Mouse (Mus musculus) forebrain, embryonic 10.5 days (tissue): ENCODE data around the gene Shpk. TPM values are rescaled to one million over a fixed set of nuclear protein-coding genes. Genes with fewer than 3 reads are reported as not detected.

Source experiments
- DNase-seq: peaks from one replicate; pipeline ENCODE4 v3.0.0-alpha.2; 2017; ENCODE audit warnings: low spot score; ENCODE audit errors: extremely low spot score
- H3K27ac ChIP-seq: fragments of 300-500 bp; sonication (generic); 2 replicates; pipeline ENCODE4 v1.5.1; 2016; ENCODE audit warnings: mild to moderate bottlenecking
- H3K27me3 ChIP-seq: fragments of 300-500 bp; sonication (generic); 2 replicates; pipeline ENCODE4 v1.6.1; 2016; ENCODE audit warnings: mild to moderate bottlenecking; ENCODE audit not compliant: poor library complexity, severe bottlenecking
- H3K36me3 ChIP-seq: fragments of 300-500 bp; sonication (generic); replicated peaks from 2 replicates; pipeline ENCODE4 v1.6.1; 2016; ENCODE audit warnings: mild to moderate bottlenecking, moderate library complexity
- H3K4me1 ChIP-seq: fragments of 300-500 bp; sonication (generic); 2 replicates; pipeline ENCODE4 v1.6.1; 2016
- H3K4me3 ChIP-seq: fragments of 300-500 bp; sonication (generic); 2 replicates; pipeline ENCODE4 v1.5.1; 2016; ENCODE audit warnings: mild to moderate bottlenecking, moderate library complexity
- H3K9me3 ChIP-seq: fragments of 300-500 bp; sonication (generic); 2 replicates; pipeline ENCODE4 v1.6.1; 2016; ENCODE audit warnings: mild to moderate bottlenecking, moderate library complexity
- WGBS: fragments of 180-500 bp; shearing (Covaris S2); methylation state at CpG from one replicate; pipeline ENCODE4 v1.1.7; 2016; 5-methylcytosine and 5-hydroxymethylcytosine counted together
- polyA plus RNA-seq: library from polyadenylated mRNA; unstranded; fragments of >200 nt; fragmentation: Nextera tagmentation; extraction: Ambion mirVana; gene quantifications from 2 replicates; pipeline ENCODE4 v1.2.1, GENCODE M21; 2016

The Shpk gene
- polyA plus RNA-seq, 1 experiment from 2014 or later, result 0.69 TPM

GRCm38 (mm10) chr11:73235990-73236701 lies 36.9 kb downstream of the Shpk start:
- no peak overlapping the region for H3K4me3 ChIP-seq
- 56% methylated on average over 5 of the region's 5 CpGs for WGBS
- no peaks in the 10 kb centered on the region for H3K4me1 ChIP-seq
- no peaks in the 10 kb centered on the region for H3K9me3 ChIP-seq
- no peak overlapping the region for H3K27ac ChIP-seq
- no peaks in the 10 kb centered on the region for H3K36me3 ChIP-seq
- no peaks in the 10 kb centered on the region for H3K27me3 ChIP-seq
- no peak for DNase-seq

- Histone ChIP-seq H3K4me3 (no peak overlapping the region), H3K36me3 (no peaks in the 10 kb centered on the region), H3K27ac (no peak overlapping the region), H3K27me3 (no peaks in the 10 kb centered on the region), H3K4me1 (no peaks in the 10 kb centered on the region), H3K9me3 (no peaks in the 10 kb centered on the region)
- no peak for DNase-seq
- 89% methylated on average over 3 of the region's 3 CpGs for WGBS
These were observed 37.5 kb downstream of the Shpk start for GRCm38 (mm10) chr11:73236731-73237130.

- no peaks in the 10 kb centered on the region for H3K27me3 ChIP-seq
- H3K9me3 ChIP-seq, result no peaks in the 10 kb centered on the region
- H3K4me3 ChIP-seq, result no peak overlapping the region
- DNase-seq, result no peak
- no peaks in the 10 kb centered on the region for H3K36me3 ChIP-seq
- no peak overlapping the region for H3K27ac ChIP-seq
- 90% methylated on average over 6 of the region's 6 CpGs for WGBS
- no peaks in the 10 kb centered on the region for H3K4me1 ChIP-seq
These were observed 42.9 kb downstream of the Shpk start for GRCm38 (mm10) chr11:73242199-73242598.

- no peak for DNase-seq
- no peaks in the 10 kb centered on the region for H3K27me3 ChIP-seq
- WGBS, result 91% methylated on average over 4 of the region's 4 CpGs
- H3K27ac ChIP-seq, result no peak overlapping the region
- no peaks in the 10 kb centered on the region for H3K36me3 ChIP-seq
- no peaks in the 10 kb centered on the region for H3K4me1 ChIP-seq
- H3K4me3 ChIP-seq, result no peak overlapping the region
- H3K9me3 ChIP-seq, result no peaks in the 10 kb centered on the region
These were observed 43.5 kb downstream of the Shpk start for GRCm38 (mm10) chr11:73242777-73243176.

GRCm38 (mm10) chr11:73257362-73257945 lies 58.2 kb downstream of the Shpk start:
- H3K36me3 ChIP-seq, result no peaks in the 10 kb centered on the region
- no peaks in the 10 kb centered on the region for H3K4me1 ChIP-seq
- H3K27ac ChIP-seq, result no peak overlapping the region
- H3K27me3 ChIP-seq, result no peaks in the 10 kb centered on the region
- no peaks in the 10 kb centered on the region for H3K9me3 ChIP-seq
- DNase-seq, result no peak
- no peak overlapping the region for H3K4me3 ChIP-seq
- 78% methylated on average over 4 of the region's 4 CpGs for WGBS

DNA sequence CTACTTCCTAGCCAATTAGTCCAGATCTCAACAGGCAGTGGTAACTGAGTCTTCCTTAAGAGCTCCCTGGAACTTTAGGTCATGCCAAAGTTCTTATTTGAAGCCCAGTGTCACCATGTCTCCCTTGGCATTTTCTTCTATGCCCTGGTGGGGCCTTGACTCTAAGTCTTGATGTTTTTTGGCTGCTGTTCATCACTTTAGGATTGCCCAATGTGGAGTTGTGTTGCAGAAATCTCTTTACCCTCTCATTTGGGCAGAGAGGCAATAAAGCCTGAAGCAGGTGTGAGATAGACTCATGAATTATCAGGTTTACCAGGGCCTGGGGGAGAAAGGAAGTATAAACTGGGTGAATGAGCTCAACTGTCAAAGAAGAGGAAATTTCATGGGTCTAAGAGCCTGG lies 59.4 kb downstream of the Shpk start:
- H3K4me1 ChIP-seq, result no peaks in the 10 kb centered on the region
- H3K27ac ChIP-seq, result no peak overlapping the region
- no peak overlapping the region for H3K4me3 ChIP-seq
- no peaks in the 10 kb centered on the region for H3K9me3 ChIP-seq
- H3K27me3 ChIP-seq, result no peaks in the 10 kb centered on the region
- DNase-seq, result no peak
- H3K36me3 ChIP-seq, result no peaks in the 10 kb centered on the region

DNA sequence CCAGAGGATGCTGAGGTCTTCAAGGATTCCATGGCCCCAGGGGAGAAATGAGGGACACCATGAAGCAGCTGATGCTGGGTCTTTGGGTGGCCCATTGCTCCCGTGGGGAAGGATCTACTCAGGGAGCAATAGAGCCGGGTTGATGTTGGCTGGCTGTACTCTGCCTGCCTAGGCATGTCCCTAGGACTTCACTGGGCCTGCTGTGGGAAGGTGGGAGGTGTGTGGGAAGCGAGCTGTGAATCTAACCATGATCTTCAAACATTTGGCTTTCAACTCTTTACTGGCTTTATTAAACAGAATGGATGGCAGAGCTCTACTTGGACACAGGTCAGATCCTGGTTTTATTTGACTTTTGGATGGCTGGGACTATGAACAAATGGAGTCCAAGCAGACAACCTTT lies 61.2 kb downstream of the Shpk start:
- H3K27me3 ChIP-seq, result no peaks in the 10 kb centered on the region
- no peak overlapping the region for H3K4me3 ChIP-seq
- H3K4me1 ChIP-seq, result no peaks in the 10 kb centered on the region
- H3K36me3 ChIP-seq, result no peaks in the 10 kb centered on the region
- no peak overlapping the region for H3K27ac ChIP-seq
- no peak for DNase-seq
- 82% methylated on average over 3 of the region's 3 CpGs for WGBS
- H3K9me3 ChIP-seq, result no peaks in the 10 kb centered on the region

- DNase-seq, result no peak
- 93% methylated on average over 1 of the region's 1 CpGs for WGBS
- no peaks in the 10 kb centered on the region for H3K9me3 ChIP-seq
These were observed 62.1 kb downstream of the Shpk start for GRCm38 (mm10) chr11:73261385-73261784.

DNA sequence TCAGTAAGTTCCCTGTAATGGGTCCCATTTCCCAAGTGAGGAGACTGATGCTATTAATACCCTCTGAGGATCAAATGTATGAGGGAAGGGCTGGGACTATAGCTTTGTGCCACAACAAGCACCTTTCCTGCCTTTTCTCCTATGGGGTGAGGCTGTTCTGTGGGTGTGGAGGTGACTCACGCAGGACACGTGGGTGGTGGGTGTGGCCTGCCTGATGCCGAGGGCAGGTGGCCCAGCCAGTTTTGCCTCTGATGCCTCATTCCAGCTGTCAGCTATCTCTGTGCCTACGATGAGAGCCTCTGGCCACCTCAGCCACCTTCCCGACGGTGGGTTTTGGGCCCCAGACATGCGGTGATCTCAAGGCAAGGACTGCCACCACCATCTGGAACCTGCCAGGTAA lies 68.0 kb downstream of the Shpk start, which contains the start of gene Trpv3:
Trpv3 (plus strand) TSS at position 122 of the 400 bp plus-strand sequence.
- H3K27me3 ChIP-seq, result no peaks in the 10 kb centered on the region
- no peak for DNase-seq
- H3K4me1 ChIP-seq, result no peaks in the 10 kb centered on the region
- no peak within 1 kb of the TSS for H3K27ac ChIP-seq
- WGBS, result 89% methylated on average over 7 of the region's 7 CpGs
- H3K36me3 ChIP-seq, result no peaks in the 10 kb centered on the region
- H3K4me3 ChIP-seq, result no peak within 1 kb of the TSS
- H3K9me3 ChIP-seq, result no peaks in the 10 kb centered on the region

More at GRCm38 (mm10) chr11:73261385-73261784, 62.1 kb downstream of the Shpk start:
- Histone ChIP-seq H3K36me3 (no peaks in the 10 kb centered on the region), H3K27ac (no peak overlapping the region), H3K4me1 (no peaks in the 10 kb centered on the region), H3K4me3 (no peak overlapping the region), H3K27me3 (no peaks in the 10 kb centered on the region)

Other genes with a start within 250 kb of the Shpk start
- gene Atp2a3, start 238.3 kb upstream of the Shpk start, polyA plus RNA-seq, result 1.2 and 1.6 TPM in 2 replicates
- gene P2rx1, start 200.4 kb upstream of the Shpk start, polyA plus RNA-seq, result 1.4 TPM in 2 replicates
- 4.6 and 5.4 TPM in 2 replicates for gene Camkk1, start 180.5 kb upstream of the Shpk start, polyA plus RNA-seq
- gene Ncbp3, start 151.7 kb upstream of the Shpk start, polyA plus RNA-seq, result 12.1 and 13.9 TPM in 2 replicates
- 0.45 and 0.54 TPM in 2 replicates for gene Itgae, start 108.9 kb upstream of the Shpk start, polyA plus RNA-seq
- gene Haspin, start 61.2 kb upstream of the Shpk start, polyA plus RNA-seq, result 25.3 and 28.6 TPM in 2 replicates
- 0.10 and 0.24 TPM in 2 replicates for gene P2rx5, start 39.0 kb upstream of the Shpk start, polyA plus RNA-seq
- gene Emc6, start 22.4 kb upstream of the Shpk start, polyA plus RNA-seq, result 135 and 138 TPM in 2 replicates
- 143 TPM in 2 replicates for gene Tax1bp3, start 22.4 kb upstream of the Shpk start, polyA plus RNA-seq
- gene Ctns, start 418 bp upstream of the Shpk start, polyA plus RNA-seq, result 14.8 and 16.1 TPM in 2 replicates
- gene Trpv1, start 34.8 kb downstream of the Shpk start, polyA plus RNA-seq, result not detected in 2 replicates
- gene Trpv3, start 67.9 kb downstream of the Shpk start, polyA plus RNA-seq, result 0.02 TPM in 1 of 2 replicates, not detected in the other
- 0.12 and 0.14 TPM in 2 replicates for gene Aspa, start 130.1 kb downstream of the Shpk start, polyA plus RNA-seq
- gene Gm49340, start 130.3 kb downstream of the Shpk start, polyA plus RNA-seq, result not detected in 2 replicates
- gene Spata22, start 130.3 kb downstream of the Shpk start, polyA plus RNA-seq, result not detected in 2 replicates
- gene Olfr20, start 151.3 kb downstream of the Shpk start, polyA plus RNA-seq, result not detected in 2 replicates
- not detected in 2 replicates for gene Olfr376, start 171.8 kb downstream of the Shpk start, polyA plus RNA-seq
- gene Olfr1, start 200.2 kb downstream of the Shpk start, polyA plus RNA-seq, result not detected in 2 replicates
- not detected in 2 replicates for gene Olfr378, start 229.0 kb downstream of the Shpk start, polyA plus RNA-seq